Mouse (Mus musculus) heart, postnatal 0 days (tissue): ENCODE data around the gene Pde11a.

Source experiments
- CTCF ChIP-seq: IDR thresholded peaks from 2 replicates; pipeline ENCODE4 v1.5.1; 2016; ENCODE audit warnings: antibody characterized with exemption, control low read depth, low read depth
- EP300 ChIP-seq: IDR thresholded peaks from 2 replicates; pipeline ENCODE4 v1.6.1; 2016; ENCODE audit warnings: antibody characterized with exemption, low read depth

DNA sequence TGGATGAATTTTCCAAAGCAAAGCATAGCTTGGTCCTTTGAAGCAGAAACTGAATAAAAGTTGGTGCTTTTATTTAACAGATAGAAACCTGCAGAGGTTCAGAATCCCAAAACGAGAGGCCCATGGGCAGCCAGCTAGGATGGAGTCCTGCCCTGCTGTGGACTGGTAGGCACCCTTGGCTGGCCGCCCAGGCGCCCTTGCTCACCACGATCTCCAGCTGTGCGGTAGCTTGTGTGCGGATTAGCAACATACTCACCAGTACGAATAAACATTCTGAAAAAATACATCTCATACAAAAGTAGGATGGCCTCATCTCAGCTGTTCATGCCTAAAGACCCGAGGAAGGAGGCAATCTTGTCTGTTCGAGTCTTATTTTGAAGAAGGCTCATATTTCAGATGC, 350.8 kb downstream of the Pde11a start:
- no peak for TF ChIP-seq CTCF
- no peak for TF ChIP-seq EP300
